Comparison of ENCODE assay signal across 16 mouse cellular contexts in genomic region chr12:117156786-117157185, GRCm38 (mm10).
DNase-seq lines count a peak whose midpoint lies in the region; ATAC-seq and TF ChIP-seq lines count a peak whose summit lies in the region.
"Had no signal": no experiment of that assay in that cellular context is flagged by ENCODE, and none has a peak within 500 bp of the region (broad histone marks: within the 10 kb centered on the region; RNA-seq: fewer than 3 reads in every experiment).

No protein-coding gene starts in this region.

- no peaks in the 10 kb centered on the region for H3K36me3 ChIP-seq in forebrain, postnatal 0 days (ENCODE audit: insufficient read depth)
- peaks cover 42% of the 10 kb centered on the region for H3K36me3 ChIP-seq in midbrain, embryonic 10.5 days
- H3K36me3 ChIP-seq in neural tube, embryonic 14.5 days (ENCODE audit: control insufficient read depth, insufficient read depth, low read length), result no peaks in the 10 kb centered on the region
- H3K36me3 ChIP-seq: heart, embryonic 13.5 days; kidney, embryonic 15.5 days; lung, embryonic 15.5 days had no signal

- H3K4me1 ChIP-seq in forebrain, postnatal 0 days (ENCODE audit: insufficient read depth), result peaks cover 23% of the 10 kb centered on the region
- H3K4me1 ChIP-seq in midbrain, embryonic 10.5 days, result peaks cover 70% of the 10 kb centered on the region
- H3K4me1 ChIP-seq in neural tube, embryonic 14.5 days (ENCODE audit: control insufficient read depth, insufficient read depth, low read length), result peaks cover 55% of the 10 kb centered on the region

- WGBS in forebrain, postnatal 0 days, result 24% methylated on average over 3 of the region's 3 CpGs
- 16% methylated on average over 3 of the region's 3 CpGs for WGBS in midbrain, embryonic 10.5 days
- WGBS in neural tube, embryonic 14.5 days, result 41% methylated on average over 3 of the region's 3 CpGs

- peak overlapping the region; percentile 54; the same call in 1 of the 2 replicates for H3K27ac ChIP-seq in forebrain, postnatal 0 days (ENCODE audit: low read depth, low read length)
- H3K27ac ChIP-seq in midbrain, embryonic 10.5 days (replicated peaks), result peak overlapping the region; percentile 98
- H3K27ac ChIP-seq in neural tube, embryonic 14.5 days (ENCODE audit: low read depth, low read length), result no peak overlapping the region
- H3K27ac ChIP-seq: heart, embryonic 13.5 days; kidney, embryonic 15.5 days; lung, embryonic 15.5 days had no signal

- ATAC-seq in forebrain, postnatal 0 days, result no peak
- ATAC-seq in neural tube, embryonic 14.5 days (ENCODE audit: low read depth), result no peak
- ATAC-seq: Patski had no signal

- peak overlapping the region; percentile 20 for H3K4me3 ChIP-seq in forebrain, postnatal 0 days (ENCODE audit: low read depth, low read length)
- H3K4me3 ChIP-seq in midbrain, embryonic 10.5 days, result peak overlapping the region; percentile 94
- H3K4me3 ChIP-seq in neural tube, embryonic 14.5 days (ENCODE audit: low read depth, low read length), result peak overlapping the region; percentile 50; the same call in 1 of the 2 replicates
- H3K4me3 ChIP-seq: erythroblast, embryonic 14.5 days; heart, embryonic 13.5 days; kidney, embryonic 15.5 days; lung, embryonic 15.5 days; megakaryocyte, embryonic 14.5 days had no signal

- H3K27me3 ChIP-seq in forebrain, postnatal 0 days (ENCODE audit: insufficient read depth, low read length), result peaks cover 15% of the 10 kb centered on the region; the same call in 1 of the 2 replicates
- peaks cover 81% of the 10 kb centered on the region for H3K27me3 ChIP-seq in midbrain, embryonic 10.5 days (ENCODE audit: low read depth, poor library complexity, severe bottlenecking)
- H3K27me3 ChIP-seq in neural tube, embryonic 14.5 days (ENCODE audit: control insufficient read depth, insufficient read depth, low read length), result peaks cover 41% of the 10 kb centered on the region

- no peak overlapping the region; the same call in 1 of the 2 replicates for H3K9ac ChIP-seq in forebrain, postnatal 0 days
- no peak overlapping the region for H3K9ac ChIP-seq in neural tube, embryonic 14.5 days (replicated peaks; ENCODE audit: low read depth, low read length)
- H3K9ac ChIP-seq: heart, embryonic 13.5 days; kidney, embryonic 15.5 days; lung, embryonic 15.5 days had no signal

- TF ChIP-seq CTCF in forebrain, postnatal 0 days (IDR thresholded peaks at IDR 0.05; ENCODE audit: low read depth), result no peak

- no peaks in the 10 kb centered on the region for H3K9me3 ChIP-seq in forebrain, postnatal 0 days (ENCODE audit: low read length)
- no peaks in the 10 kb centered on the region for H3K9me3 ChIP-seq in midbrain, embryonic 10.5 days (replicated peaks)
- H3K9me3 ChIP-seq in neural tube, embryonic 14.5 days (ENCODE audit: control insufficient read depth, low read length), result no peaks in the 10 kb centered on the region
- H3K9me3 ChIP-seq: heart, embryonic 13.5 days; kidney, embryonic 15.5 days; lung, embryonic 15.5 days had no signal

- H3K4me2 ChIP-seq in forebrain, postnatal 0 days (ENCODE audit: low read depth), result peak overlapping the region; percentile 39
- peak overlapping the region; percentile 32; the same call in 1 of the 2 replicates for H3K4me2 ChIP-seq in neural tube, embryonic 14.5 days (ENCODE audit: low read depth, low read length)
- H3K4me2 ChIP-seq: heart, embryonic 13.5 days; kidney, embryonic 15.5 days; lung, embryonic 15.5 days had no signal

- peak; percentile 49 for DNase-seq in embryo, embryonic 10 days (ENCODE audit: low spot score)
- no peak for DNase-seq in embryo, embryonic 9.5 days (ENCODE audit: extremely low spot score)
- no peak for DNase-seq in forebrain, postnatal 0 days
- DNase-seq in midbrain, embryonic 10.5 days (ENCODE audit: low spot score), result no peak
- no peak for DNase-seq in gastrocnemius, adult 18-20 months (ENCODE audit: low spot score)
- DNase-seq in frontal cortex, postnatal 14 days (ENCODE audit: low spot score in 2 of 2), result no peak
- DNase-seq in urinary bladder, postnatal 14 days (ENCODE audit: low spot score), result no peak
- DNase-seq: cerebellum, adult 11 months; gastrocnemius, postnatal 36 days had no signal

Comparison
In these comparisons a context has a peak if more than half of its experiments do, and no peak if none do; other contexts are left out.
1. H3K4me3 ChIP-seq: peak in every context shown above with its lines; median percentile 94 in midbrain, embryonic 10.5 days; 50 in neural tube, embryonic 14.5 days; 20 in forebrain, postnatal 0 days.